Mouse (Mus musculus) myocyte (in vitro differentiated cells): ENCODE results near the gene St6galnac3.

Experiments
- CEBPB ChIP-seq: IDR thresholded peaks from 2 replicates; pipeline ENCODE4 v1.6.1; 2011; ENCODE audit warnings: mild to moderate bottlenecking, moderate library complexity; ENCODE audit not compliant: poor library complexity, insufficient read depth, severe bottlenecking
- E2F4 ChIP-seq: IDR thresholded peaks from one replicate; pipeline ENCODE4 v1.6.1; 2011; ENCODE audit warnings: mild to moderate bottlenecking, control low read depth, moderate library complexity; ENCODE audit not compliant: insufficient read depth
- MAX ChIP-seq: IDR thresholded peaks from one replicate; pipeline ENCODE4 v1.6.1; 2011; ENCODE audit warnings: low read depth, mild to moderate bottlenecking, control low read depth
- MYOG ChIP-seq, 3 experiments: IDR thresholded peaks; one replicate each; pipeline ENCODE4 v1.6.1; 2011; ENCODE audit warnings: control low read depth in 2 of 3, low read depth in 2 of 3, mild to moderate bottlenecking in 2 of 3; ENCODE audit not compliant: insufficient read length in 2 of 3, control insufficient read depth in 1 of 3, insufficient read depth in 1 of 3
- POLR2A ChIP-seq: IDR thresholded peaks from one replicate; pipeline ENCODE4 v1.6.1; 2011; ENCODE audit warnings: low read depth, mild to moderate bottlenecking, control low read depth, moderate library complexity; ENCODE audit not compliant: insufficient read length
- REST ChIP-seq: IDR thresholded peaks from one replicate; pipeline ENCODE4 v1.6.1; 2011; ENCODE audit warnings: mild to moderate bottlenecking, control low read depth, moderate library complexity; ENCODE audit not compliant: insufficient read depth, insufficient read length
- USF1 ChIP-seq: IDR thresholded peaks from one replicate; pipeline ENCODE4 v1.6.1; 2011; ENCODE audit warnings: low read depth, mild to moderate bottlenecking, control low read depth, moderate library complexity

DNA sequence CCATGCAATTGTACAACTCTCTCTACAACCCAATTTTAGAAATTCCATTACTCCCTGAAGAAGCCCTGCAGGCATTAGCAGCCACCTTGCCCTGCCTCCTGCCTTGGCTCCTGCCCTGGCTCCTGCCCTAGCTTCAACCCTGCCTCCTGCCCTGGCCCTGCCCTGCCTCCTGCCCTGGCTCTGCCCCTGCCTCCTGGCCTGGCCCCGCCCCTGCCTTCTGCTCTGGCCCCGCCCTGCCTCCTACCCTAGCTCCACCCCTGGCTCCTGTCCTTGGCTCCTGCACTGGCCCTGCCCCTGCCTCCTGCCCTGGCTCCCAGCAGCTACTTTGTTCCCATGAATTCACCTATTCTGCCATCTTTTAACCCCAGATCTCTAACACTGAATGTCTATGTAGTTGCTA, 576.1 kb downstream of the St6galnac3 start:
- TF ChIP-seq MYOG (IDR thresholded peaks at IDR 0.05; ENCODE audit: control insufficient read depth in 1 of 3, insufficient read depth in 1 of 3, insufficient read length in 2 of 3, low read depth in 2 of 3): no peak
- TF ChIP-seq MAX: no peak
- no peak for TF ChIP-seq CEBPB
- TF ChIP-seq REST: no peak
- no peak for TF ChIP-seq E2F4
- no peak for TF ChIP-seq POLR2A
- TF ChIP-seq USF1: no peak
